10 mouse cellular contexts compared by ENCODE assay signal in genomic region chr14:76009185-76009584, GRCm38 (mm10). TPM values are rescaled to one million over a fixed set of nuclear protein-coding genes. Genes with fewer than 3 reads are reported as not detected.
DNase-seq lines count a peak whose midpoint lies in the region; ATAC-seq lines count a peak whose summit lies in the region.
"Had no signal": no experiment of that assay in that cellular context is flagged by ENCODE, and none has a peak within 500 bp of the region (broad histone marks: within the 10 kb centered on the region; RNA-seq: fewer than 3 reads in every experiment).

No protein-coding gene starts in this region.

- 84% methylated on average over 5 of the region's 5 CpGs for WGBS in lung, embryonic 16.5 days
- WGBS in forebrain, embryonic 10.5 days, result 84% methylated on average over 5 of the region's 5 CpGs
- 60% methylated on average over 5 of the region's 5 CpGs for WGBS in limb, embryonic 15.5 days

- no peak overlapping the region for H3K27ac ChIP-seq in lung, embryonic 16.5 days (ENCODE audit: low read length)
- no peak overlapping the region for H3K27ac ChIP-seq in forebrain, embryonic 10.5 days
- H3K27ac ChIP-seq in limb, embryonic 15.5 days, result no peak overlapping the region

- H3K4me1 ChIP-seq in lung, embryonic 16.5 days (replicated peaks; ENCODE audit: control insufficient read depth, insufficient read depth, low read length), result peaks cover 13% of the 10 kb centered on the region
- peaks cover 27% of the 10 kb centered on the region for H3K4me1 ChIP-seq in forebrain, embryonic 10.5 days
- peaks cover 15% of the 10 kb centered on the region for H3K4me1 ChIP-seq in limb, embryonic 15.5 days

- H3K27me3 ChIP-seq in lung, embryonic 16.5 days (ENCODE audit: control insufficient read depth, insufficient read depth, low read depth, low read length), result no peaks in the 10 kb centered on the region
- peaks cover 5% of the 10 kb centered on the region; the same call in 1 of the 2 replicates for H3K27me3 ChIP-seq in forebrain, embryonic 10.5 days (ENCODE audit: poor library complexity, severe bottlenecking)
- no peaks in the 10 kb centered on the region for H3K27me3 ChIP-seq in limb, embryonic 15.5 days
- no peaks in the 10 kb centered on the region for H3K27me3 ChIP-seq in splenic B cell, adult 2 months (ENCODE audit: control insufficient read depth, insufficient read depth, low read length, poor library complexity, severe bottlenecking)

- intact Hi-C loops in gastrocnemius, postnatal 14 days (cut with DNase I; ENCODE audit: low total_unique reads), result loop anchor here (10.0 kb wide), 1 partner anchor 134 kb away; no protein-coding TSS in a partner anchor

- peak overlapping the region; percentile 73 for H3K4me2 ChIP-seq in lung, embryonic 16.5 days (ENCODE audit: low read depth, low read length)
- peak overlapping the region; percentile 63 for H3K4me2 ChIP-seq in limb, embryonic 15.5 days

- H3K9me3 ChIP-seq in lung, embryonic 16.5 days (ENCODE audit: control insufficient read depth, low read length), result no peaks in the 10 kb centered on the region
- no peaks in the 10 kb centered on the region for H3K9me3 ChIP-seq in forebrain, embryonic 10.5 days
- no peaks in the 10 kb centered on the region for H3K9me3 ChIP-seq in limb, embryonic 15.5 days

- H3K9ac ChIP-seq in lung, embryonic 16.5 days (ENCODE audit: low read length), result no peak overlapping the region
- no peak overlapping the region for H3K9ac ChIP-seq in limb, embryonic 15.5 days

- DNase-seq in lung, postnatal 4 days, result no peak
- DNase-seq in forebrain, embryonic 10.5 days (ENCODE audit: extremely low spot score, low spot score), result no peak
- peak; percentile 4 for DNase-seq in splenic B cell, adult 2 months (ENCODE audit: low read depth, low spot score)
- DNase-seq in B cell, adult 2 months, result no peak
- no peak for DNase-seq in gastrocnemius, postnatal 14 days
- DNase-seq: adrenal gland, adult 8-10 months; kidney, adult 9 months had no signal

- H3K4me3 ChIP-seq in lung, embryonic 16.5 days (ENCODE audit: low read length), result peak overlapping the region; percentile 98
- peak overlapping the region; percentile 95 for H3K4me3 ChIP-seq in forebrain, embryonic 10.5 days
- peak overlapping the region; percentile 61 for H3K4me3 ChIP-seq in limb, embryonic 15.5 days

- ATAC-seq in lung, embryonic 16.5 days (ENCODE audit: low read depth), result no peak
- ATAC-seq in limb, embryonic 15.5 days (ENCODE audit: insufficient number of reproducible peaks, low FRiP score, low TSS enrichment, low read depth), result no peak
- no peak for ATAC-seq in erythroid progenitor cell, adult 5-6 weeks (replicated peaks; ENCODE audit: low FRiP score, poor library complexity, severe bottlenecking)

- H3K36me3 ChIP-seq in lung, embryonic 16.5 days (ENCODE audit: control insufficient read depth, insufficient read depth, low read length), result no peaks in the 10 kb centered on the region
- peaks cover 32% of the 10 kb centered on the region for H3K36me3 ChIP-seq in forebrain, embryonic 10.5 days (replicated peaks)
- H3K36me3 ChIP-seq in limb, embryonic 15.5 days, result peaks cover 3% of the 10 kb centered on the region; the same call in 1 of the 2 replicates
- H3K36me3 ChIP-seq in splenic B cell, adult 2 months (ENCODE audit: control insufficient read depth, insufficient read depth, low read length, poor library complexity, severe bottlenecking), result no peaks in the 10 kb centered on the region

RNA-seq across cellular contexts. Expression of gene Gtf2f2, which starts 1.5 kb away (rescaled TPM):
- polyA plus RNA-seq in lung, embryonic 16.5 days (2015; fragmentation: Nextera tagmentation; extraction: Ambion mirVana), result 26.3 and 29.5 TPM in 2 replicates
- 57.3 and 59.0 TPM in 2 replicates for polyA plus RNA-seq in forebrain, embryonic 10.5 days (2016; fragmentation: Nextera tagmentation; extraction: Ambion mirVana)
- polyA plus RNA-seq in limb, embryonic 15.5 days (2015; fragmentation: Nextera tagmentation; extraction: Ambion mirVana), result 33.4 and 33.6 TPM in 2 replicates
- 8.0 and 11.5 TPM in 2 replicates for total RNA-seq in erythroid progenitor cell, adult 5-6 weeks (2015; ENCODE audit: low replicate concordance)
- 6.2 and 17.8 TPM in 2 replicates for total RNA-seq in erythroid progenitor cell, adult 5-6 weeks (2017; ENCODE audit: low replicate concordance)
- 10 to 100 TPM; 11.0 to 12.9 TPM for total RNA-seq in gastrocnemius, postnatal 14 days (2021)

RNA-seq across cellular contexts. Expression of gene Kctd4, which starts 54.4 kb away (rescaled TPM):
- 0.36 and 0.38 TPM in 2 replicates for polyA plus RNA-seq in lung, embryonic 16.5 days (2015; fragmentation: Nextera tagmentation; extraction: Ambion mirVana)
- polyA plus RNA-seq in forebrain, embryonic 10.5 days (2016; fragmentation: Nextera tagmentation; extraction: Ambion mirVana), result 0.52 and 0.88 TPM in 2 replicates
- polyA plus RNA-seq in limb, embryonic 15.5 days (2015; fragmentation: Nextera tagmentation; extraction: Ambion mirVana), result 1.8 TPM in 2 replicates
- not detected in 2 replicates for total RNA-seq in erythroid progenitor cell, adult 5-6 weeks (2015; ENCODE audit: low replicate concordance)
- not detected in 2 replicates for total RNA-seq in erythroid progenitor cell, adult 5-6 weeks (2017; ENCODE audit: low replicate concordance)
- not detected for total RNA-seq in gastrocnemius, postnatal 14 days (2021)
